Mouse (Mus musculus) heart, embryonic 13.5 days (tissue): ENCODE results near the gene Nanos2. TPM values are rescaled to one million over a fixed set of nuclear protein-coding genes. Genes with fewer than 3 reads are reported as not detected.
A peak's percentile ranks its signal among the peaks of the same experiment; 100 is the strongest.

ENCODE experiments used
- ATAC-seq: fragments of 200-750 bp; cut with Nextera tagmentation; 2 replicates; pipeline ENCODE4 v1.8.0; 2017; ENCODE audit warnings: moderate TSS enrichment; ENCODE audit not compliant: insufficient number of reproducible peaks, low FRiP score, low TSS enrichment; ENCODE audit errors: extremely low read depth
- H3K27ac ChIP-seq: fragments of 300-500 bp; sonication (generic); replicated peaks from 2 replicates; pipeline ENCODE4 v1.5.1; 2015; ENCODE audit warnings: moderate library complexity, mild to moderate bottlenecking, inconsistent platforms
- H3K27me3 ChIP-seq: fragments of 300-500 bp; sonication (generic); replicated peaks from 2 replicates; pipeline ENCODE4 v1.6.1; 2015; ENCODE audit warnings: mild to moderate bottlenecking, inconsistent platforms
- H3K36me3 ChIP-seq: fragments of 300-500 bp; sonication (generic); 2 replicates; pipeline ENCODE4 v1.6.1; 2015; ENCODE audit warnings: mild to moderate bottlenecking, inconsistent platforms
- H3K4me1 ChIP-seq: fragments of 300-500 bp; sonication (generic); 2 replicates; pipeline ENCODE4 v1.6.1; 2015; ENCODE audit warnings: inconsistent platforms
- H3K4me2 ChIP-seq: fragments of 300-500 bp; sonication (generic); 2 replicates; pipeline ENCODE4 v1.6.1; 2015; ENCODE audit warnings: inconsistent platforms, mild to moderate bottlenecking, moderate library complexity
- H3K4me3 ChIP-seq: fragments of 300-500 bp; sonication (generic); 2 replicates; pipeline ENCODE4 v1.5.1; 2015; ENCODE audit warnings: moderate library complexity, mild to moderate bottlenecking, inconsistent platforms
- H3K9ac ChIP-seq: fragments of 300-500 bp; sonication (generic); 2 replicates; pipeline ENCODE4 v1.6.1; 2015; ENCODE audit warnings: inconsistent platforms, mild to moderate bottlenecking, moderate library complexity
- H3K9me3 ChIP-seq: fragments of 300-500 bp; sonication (generic); 2 replicates; pipeline ENCODE4 v1.6.1; 2016; ENCODE audit warnings: inconsistent platforms
- WGBS: fragments of 180-500 bp; shearing (Covaris S2); methylation state at CpG from one replicate; pipeline ENCODE4 v1.1.7; 2015; ENCODE audit warnings: mixed read lengths; 5-methylcytosine and 5-hydroxymethylcytosine counted together
- polyA plus RNA-seq: library from polyadenylated mRNA; unstranded; fragments of >200 nt; fragmentation: Nextera tagmentation; extraction: Ambion mirVana; gene quantifications from 2 replicates; pipeline ENCODE4 v1.2.1, GENCODE M21; 2015

Nanos2 gene
- polyA plus RNA-seq, 1 experiment from 2014 or later = not detected

- WGBS = under 1% methylated on average over 64 of the region's 90 CpGs
- ATAC-seq = peak; percentile 62
- no peaks in the 10 kb centered on the region for H3K27me3 ChIP-seq
- H3K4me2 ChIP-seq = peak within 1 kb of the TSS; percentile 98
- H3K4me1 ChIP-seq = peaks cover 67% of the 10 kb centered on the region
- H3K9ac ChIP-seq = peak within 1 kb of the TSS; percentile 91
- no peaks in the 10 kb centered on the region for H3K9me3 ChIP-seq
- H3K4me3 ChIP-seq = peak within 1 kb of the TSS; percentile 82
- peak within 1 kb of the TSS; percentile 90 for H3K27ac ChIP-seq
- peaks cover 26% of the 10 kb centered on the region for H3K36me3 ChIP-seq
These were observed 16.9 kb downstream of the Nanos2 start, which contains the start of gene Irf2bp1 for GRCm38 (mm10) chr7:19003902-19004630. Gene Irf2bp1 (plus strand): TSS chr7:19004044.

GRCm38 (mm10) chr7:19004631-19005079 lies 17.5 kb downstream of the Nanos2 start:
- H3K27ac ChIP-seq = peak overlapping the region; percentile 90
- 6% methylated on average over 34 of the region's 34 CpGs for WGBS
- H3K4me3 ChIP-seq = peak overlapping the region; percentile 82
- H3K4me1 ChIP-seq = peaks cover 62% of the 10 kb centered on the region
- ATAC-seq = 0 out of 2 replicates have a peak, but pooled peaks have one; percentile 1
- no peaks in the 10 kb centered on the region for H3K9me3 ChIP-seq
- peaks cover 26% of the 10 kb centered on the region for H3K36me3 ChIP-seq
- H3K27me3 ChIP-seq = no peaks in the 10 kb centered on the region
- H3K4me2 ChIP-seq = peak overlapping the region; percentile 98
- peak overlapping the region; percentile 91 for H3K9ac ChIP-seq

DNA sequence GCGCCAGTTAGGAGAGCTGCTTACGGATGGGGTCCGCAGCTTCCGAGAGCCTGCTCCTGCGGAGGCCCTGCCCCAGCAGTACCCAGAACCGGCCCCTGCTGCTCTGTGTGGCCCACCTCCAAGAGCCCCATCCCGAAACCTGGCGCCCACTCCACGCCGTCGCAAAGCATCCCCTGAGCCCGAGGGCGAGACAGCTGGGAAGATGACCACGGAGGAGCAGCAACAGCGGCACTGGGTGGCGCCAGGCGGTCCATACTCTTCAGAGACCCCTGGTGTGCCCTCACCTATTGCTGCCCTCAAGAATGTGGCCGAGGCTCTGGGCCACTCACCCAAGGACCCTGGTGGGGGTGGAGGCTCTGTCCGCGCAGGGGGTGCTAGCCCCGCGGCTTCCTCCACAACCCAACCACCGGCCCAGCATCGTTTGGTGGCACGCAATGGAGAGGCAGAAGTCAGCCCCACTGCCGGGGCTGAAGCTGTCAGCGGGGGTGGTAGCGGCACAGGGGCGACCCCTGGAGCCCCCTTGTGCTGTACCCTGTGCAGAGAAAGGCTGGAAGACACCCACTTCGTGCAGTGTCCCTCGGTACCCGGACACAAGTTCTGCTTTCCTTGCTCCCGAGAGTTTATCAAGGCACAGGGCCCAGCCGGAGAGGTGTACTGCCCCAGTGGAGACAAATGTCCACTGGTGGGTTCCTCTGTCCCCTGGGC lies 18.4 kb downstream of the Nanos2 start:
- Histone ChIP-seq H3K4me1 (peaks cover 56% of the 10 kb centered on the region), H3K4me3 (peak overlapping the region; percentile 82), H3K9me3 (no peaks in the 10 kb centered on the region), H3K27ac (no peak overlapping the region), H3K36me3 (peaks cover 26% of the 10 kb centered on the region), H3K27me3 (no peaks in the 10 kb centered on the region), H3K9ac (peak overlapping the region; percentile 91), H3K4me2 (peak overlapping the region; percentile 98)
- ATAC-seq = no peak
- WGBS = 78% methylated on average over 34 of the region's 34 CpGs

DNA sequence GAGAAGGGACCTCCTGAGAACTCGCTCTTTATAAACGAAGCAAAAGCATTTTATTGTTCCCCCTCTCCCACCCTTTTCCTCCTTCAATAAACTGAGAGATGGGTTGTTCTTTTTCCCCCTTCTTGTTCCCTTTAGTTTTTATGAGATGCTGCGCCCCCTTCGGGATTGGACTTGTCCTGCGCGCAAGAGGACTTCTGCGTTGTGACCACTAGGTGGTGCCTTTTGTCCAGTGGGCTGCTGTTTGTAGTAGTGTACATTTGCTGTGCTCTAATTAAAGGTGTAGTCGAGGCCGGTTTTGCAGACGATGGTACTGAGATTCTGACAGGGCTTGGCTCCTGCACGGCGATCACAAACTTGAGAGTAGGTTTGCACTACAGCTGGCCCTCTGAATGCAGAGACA lies 19.3 kb downstream of the Nanos2 start:
- peaks cover 48% of the 10 kb centered on the region for H3K4me1 ChIP-seq
- peak overlapping the region; percentile 98; the same call in 1 of the 2 replicates for H3K4me2 ChIP-seq
- no peaks in the 10 kb centered on the region for H3K27me3 ChIP-seq
- H3K27ac ChIP-seq = no peak overlapping the region
- 5% methylated on average over 12 of the region's 12 CpGs for WGBS
- H3K9ac ChIP-seq = peak overlapping the region; percentile 91
- peak overlapping the region; percentile 82; the same call in 1 of the 2 replicates for H3K4me3 ChIP-seq
- H3K36me3 ChIP-seq = peaks cover 26% of the 10 kb centered on the region
- no peak for ATAC-seq
- no peaks in the 10 kb centered on the region for H3K9me3 ChIP-seq

DNA sequence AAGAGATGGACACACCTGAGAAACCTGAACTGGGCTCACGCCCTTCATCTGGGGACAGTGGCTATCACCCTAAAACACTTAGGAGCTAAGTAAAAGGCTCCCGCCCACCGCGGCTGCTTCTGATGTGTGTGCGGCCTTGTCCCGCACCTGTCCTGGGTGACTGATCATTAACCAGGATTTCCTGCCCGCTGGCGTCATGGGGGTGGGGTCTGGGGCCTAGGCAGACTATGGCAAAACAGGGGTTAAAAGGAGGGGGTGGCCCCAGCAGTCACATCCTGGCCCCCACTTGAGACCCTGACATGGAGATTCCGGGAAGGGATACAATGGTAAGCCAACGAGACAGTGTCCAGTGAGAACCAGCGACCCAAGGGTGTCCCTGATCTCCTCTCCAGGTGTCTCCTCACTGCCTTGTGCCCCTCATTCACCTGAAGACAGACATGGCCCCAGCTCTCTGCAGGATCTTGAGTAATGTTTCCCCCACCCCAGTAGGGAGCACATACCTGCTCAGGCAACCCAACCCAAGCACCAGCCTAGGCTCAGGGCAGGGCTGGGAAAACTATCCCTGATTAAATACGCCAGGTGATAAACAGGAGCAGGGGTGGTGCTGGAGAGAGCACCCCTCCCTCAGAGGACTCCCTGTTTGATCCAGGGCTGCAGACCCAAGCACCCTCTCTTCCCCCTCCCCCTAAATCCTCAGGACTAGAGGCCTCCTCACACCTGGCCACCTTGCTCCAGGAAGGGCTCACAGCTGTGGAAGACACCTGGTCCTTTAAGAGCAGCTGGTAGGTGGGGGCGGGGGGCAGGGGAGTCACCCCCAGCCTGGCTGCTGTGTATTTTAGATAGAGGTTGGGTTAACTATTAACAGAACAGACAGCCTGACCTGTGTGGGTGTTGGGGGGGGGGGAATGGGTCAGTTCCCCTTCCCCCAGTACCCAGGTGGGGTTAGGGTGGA lies 20.1 kb downstream of the Nanos2 start:
- H3K27me3 ChIP-seq = no peaks in the 10 kb centered on the region
- 69% methylated on average over 13 of the region's 13 CpGs for WGBS
- peaks cover 48% of the 10 kb centered on the region for H3K4me1 ChIP-seq
- H3K36me3 ChIP-seq = peaks cover 26% of the 10 kb centered on the region
- no peaks in the 10 kb centered on the region for H3K9me3 ChIP-seq
- no peak overlapping the region for H3K4me2 ChIP-seq
- no peak for ATAC-seq
- no peak overlapping the region for H3K4me3 ChIP-seq
- H3K27ac ChIP-seq = no peak overlapping the region
- H3K9ac ChIP-seq = peak overlapping the region; percentile 51; the same call in 1 of the 2 replicates

DNA sequence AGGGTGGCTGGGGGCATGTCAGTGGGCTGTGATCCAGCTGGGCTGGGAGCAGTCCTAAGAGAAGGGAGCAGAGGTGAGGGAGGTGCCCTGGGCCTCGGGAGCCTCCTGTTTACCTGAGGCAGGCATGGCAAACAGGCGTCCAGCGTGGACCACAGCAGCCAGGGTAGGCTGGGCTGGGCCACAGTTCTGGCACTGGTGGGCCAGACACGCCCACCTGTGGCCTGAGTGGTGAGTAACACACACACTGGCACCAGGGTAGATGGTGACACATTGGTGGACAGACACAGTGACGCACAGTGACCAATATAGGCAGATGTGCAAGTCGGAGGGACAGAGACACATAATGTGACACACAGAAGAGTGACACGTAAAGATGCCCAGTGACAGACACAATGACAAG lies 23.4 kb downstream of the Nanos2 start:
- H3K9ac ChIP-seq = no peak overlapping the region
- peaks cover 3% of the 10 kb centered on the region; the same call in 1 of the 2 replicates for H3K27me3 ChIP-seq
- H3K36me3 ChIP-seq = peaks cover 20% of the 10 kb centered on the region
- no peak overlapping the region for H3K4me3 ChIP-seq
- no peak overlapping the region for H3K27ac ChIP-seq
- H3K9me3 ChIP-seq = no peaks in the 10 kb centered on the region
- WGBS = 79% methylated on average over 7 of the region's 7 CpGs
- ATAC-seq = no peak
- H3K4me2 ChIP-seq = no peak overlapping the region
- H3K4me1 ChIP-seq = peaks cover 38% of the 10 kb centered on the region

GRCm38 (mm10) chr7:19012025-19012621 lies 24.9 kb downstream of the Nanos2 start:
- WGBS = under 1% methylated on average over 23 of the region's 31 CpGs
- Histone ChIP-seq H3K9ac (peak overlapping the region; percentile 89), H3K36me3 (peaks cover 7% of the 10 kb centered on the region), H3K27ac (peak overlapping the region; percentile 75), H3K27me3 (peaks cover 3% of the 10 kb centered on the region; the same call in 1 of the 2 replicates), H3K4me2 (peak overlapping the region; percentile 87), H3K4me3 (peak overlapping the region; percentile 58), H3K4me1 (peaks cover 24% of the 10 kb centered on the region), H3K9me3 (no peaks in the 10 kb centered on the region)
- ATAC-seq = peak; percentile 32; the same call in 1 of the 2 replicates

- Histone ChIP-seq H3K27me3 (peaks cover 3% of the 10 kb centered on the region; the same call in 1 of the 2 replicates), H3K4me1 (peaks cover 18% of the 10 kb centered on the region), H3K36me3 (no peaks in the 10 kb centered on the region), H3K27ac (no peak overlapping the region), H3K4me3 (0 out of 2 replicates have a peak overlapping the region, but pooled peaks have one; percentile 58), H3K4me2 (peak overlapping the region; percentile 87), H3K9me3 (no peaks in the 10 kb centered on the region), H3K9ac (peak overlapping the region; percentile 89; the same call in 1 of the 2 replicates)
- WGBS = 36% methylated on average over 2 of the region's 2 CpGs
- no peak for ATAC-seq
These were observed 25.7 kb downstream of the Nanos2 start for GRCm38 (mm10) chr7:19012882-19013281.

DNA sequence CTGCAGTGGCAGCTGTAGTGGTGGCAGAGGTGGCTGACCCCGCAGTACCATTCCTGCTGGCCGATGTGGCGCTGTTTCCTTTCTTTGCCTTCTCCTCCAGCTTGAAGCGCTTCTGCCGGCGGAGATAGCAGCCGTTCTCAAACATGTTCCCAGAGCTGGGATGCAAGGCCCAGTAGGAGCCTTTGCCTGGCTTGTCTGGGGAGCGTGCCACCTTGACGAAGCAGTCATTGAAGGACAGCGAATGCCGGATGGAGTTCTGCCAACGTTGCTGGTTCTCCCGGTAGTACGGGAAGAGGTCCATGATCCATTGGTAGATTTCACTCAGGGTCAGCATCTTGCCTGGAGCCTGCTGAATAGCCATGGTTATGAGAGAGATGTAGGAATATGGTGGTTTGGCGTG lies 27.3 kb downstream of the Nanos2 start:
- Histone ChIP-seq H3K4me2 (no peak overlapping the region), H3K27me3 (peaks cover 6% of the 10 kb centered on the region), H3K27ac (no peak overlapping the region), H3K9me3 (no peaks in the 10 kb centered on the region), H3K36me3 (no peaks in the 10 kb centered on the region), H3K4me3 (no peak overlapping the region), H3K9ac (no peak overlapping the region), H3K4me1 (peaks cover 18% of the 10 kb centered on the region)
- no peak for ATAC-seq
- 49% methylated on average over 15 of the region's 15 CpGs for WGBS

DNA sequence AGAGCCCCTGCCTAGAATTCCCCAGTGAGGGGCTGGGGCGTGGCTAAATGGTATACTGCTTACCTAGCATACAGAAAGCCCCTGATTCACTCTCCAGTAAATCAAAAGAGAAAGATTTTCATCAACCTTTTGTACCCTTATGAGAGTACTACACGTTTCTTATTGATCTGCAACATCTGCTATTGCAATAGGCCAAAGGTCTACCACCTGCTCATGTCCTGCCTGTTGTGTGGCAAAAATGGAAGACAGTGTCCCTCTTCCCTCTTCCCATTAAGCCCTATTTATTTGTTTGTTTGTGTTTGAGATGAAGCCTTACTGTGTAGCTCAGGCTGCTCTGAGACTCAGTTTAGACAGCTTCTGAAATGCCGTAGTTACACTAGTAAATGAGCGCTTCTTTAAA lies 28.8 kb downstream of the Nanos2 start:
- Histone ChIP-seq H3K9ac (no peak overlapping the region), H3K27me3 (peaks cover 22% of the 10 kb centered on the region), H3K36me3 (no peaks in the 10 kb centered on the region), H3K27ac (no peak overlapping the region), H3K4me1 (peaks cover 20% of the 10 kb centered on the region), H3K4me2 (no peak overlapping the region), H3K4me3 (no peak overlapping the region), H3K9me3 (no peaks in the 10 kb centered on the region)
- ATAC-seq = no peak
- WGBS = 79% methylated on average over 4 of the region's 4 CpGs
